Mouse (Mus musculus) megakaryocyte, embryonic 14.5 days (primary cell): ENCODE results near the gene Vmn1r38. TPM values are rescaled to one million over a fixed set of nuclear protein-coding genes. Genes with fewer than 3 reads are reported as not detected.
"Not testable (repeated sequence)": the region's sequence is repeated elsewhere in the genome, so short reads cannot be mapped to it uniquely, and the experiment has no call there.

Source experiments
- H3K27me3 ChIP-seq: replicated peaks from 2 replicates; pipeline ENCODE3; 2012; ENCODE audit warnings: inconsistent platforms
- H3K36me3 ChIP-seq: replicated peaks from 2 replicates; pipeline ENCODE3; 2012; ENCODE audit warnings: low read length, inconsistent platforms, mixed read lengths
- H3K4me1 ChIP-seq: 2 replicates; pipeline ENCODE4 v1.6.1; 2012; ENCODE audit warnings: inconsistent platforms
- H3K4me3 ChIP-seq: replicated peaks from 2 replicates; pipeline ENCODE3; 2012; ENCODE audit warnings: moderate library complexity, mild to moderate bottlenecking, inconsistent platforms
- H3K9me3 ChIP-seq: 2 replicates; pipeline ENCODE4 v1.6.1; 2012; ENCODE audit warnings: inconsistent platforms
- FLI1 ChIP-seq: IDR thresholded peaks from 2 replicates; pipeline ENCODE4 v1.6.1; 2012; ENCODE audit warnings: low read length, inconsistent platforms, mixed read lengths
- GATA1 ChIP-seq: IDR thresholded peaks from 3 replicates; pipeline ENCODE4 v1.6.1; 2012; ENCODE audit warnings: mixed read lengths, low read length, inconsistent platforms, borderline replicate concordance
- polyA plus RNA-seq: library from polyadenylated mRNA; stranded (reverse); fragments of >175 nt; gene quantifications from 2 replicates; pipeline ENCODE4 v1.2.3, GENCODE M21; 2012; ENCODE audit warnings: low replicate concordance; ENCODE audit not compliant: insufficient read depth

The Vmn1r38 gene
- polyA plus RNA-seq: not detected in 2 replicates

DNA sequence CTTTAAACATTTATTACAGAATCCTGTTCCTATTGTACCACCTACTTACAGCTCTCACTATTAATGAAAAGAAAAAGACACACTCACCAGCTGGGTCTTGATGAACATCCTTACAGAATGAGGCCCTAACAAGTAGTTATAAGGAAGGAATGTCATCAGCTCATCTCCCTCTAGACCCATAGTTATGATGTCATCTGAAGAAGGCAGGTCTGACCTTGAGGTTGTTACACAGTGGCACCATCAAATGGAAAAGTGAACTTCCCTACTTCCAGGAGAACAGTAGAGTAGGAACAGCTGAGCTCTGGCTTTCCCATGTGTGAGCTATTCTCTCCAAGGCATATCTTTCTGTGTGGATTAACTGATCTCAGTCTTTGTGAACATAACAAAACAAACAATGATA lies at the start of gene Vmn1r38:
Gene Vmn1r38, minus strand, starts transcription at position 101 of the 400 bp plus-strand sequence.
- H3K4me1 ChIP-seq, H3K27me3 ChIP-seq, H3K9me3 ChIP-seq: not testable (repeated sequence)

DNA sequence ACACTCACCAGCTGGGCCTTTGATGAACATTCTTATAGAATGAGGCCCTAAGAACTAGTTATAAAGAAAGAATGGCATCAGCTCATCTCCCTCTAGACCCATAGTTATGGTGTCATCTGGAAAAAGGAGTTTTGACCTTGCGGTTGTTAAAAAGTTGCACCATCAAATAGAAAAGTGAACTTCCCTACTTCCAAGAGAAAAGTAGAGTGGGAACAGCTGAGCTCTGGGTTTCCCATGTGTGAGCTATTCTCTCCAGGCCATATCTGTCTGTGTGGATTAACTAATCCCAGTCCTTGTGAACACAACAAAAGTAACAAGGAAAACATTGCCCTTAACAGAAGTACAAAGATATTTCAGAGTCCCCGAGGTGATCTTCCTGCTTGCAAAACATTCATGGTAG lies 28.1 kb upstream of the Vmn1r38 start, which contains the start of gene Vmn1r39:
Gene Vmn1r39, minus strand, starts transcription at position 101 of the 400 bp plus-strand sequence.
- Histone ChIP-seq H3K27me3 (no peaks in the 10 kb centered on the region), H3K4me3 (no peak within 1 kb of the TSS), H3K36me3 (no peaks in the 10 kb centered on the region), H3K4me1 (no peaks in the 10 kb centered on the region), H3K9me3 (no peaks in the 10 kb centered on the region)
- TF ChIP-seq FLI1 (no peak), GATA1 (no peak)

More for the DNA sequence above, at the start of gene Vmn1r38:
- H3K36me3 ChIP-seq, H3K4me3 ChIP-seq: not testable (repeated sequence)

DNA sequence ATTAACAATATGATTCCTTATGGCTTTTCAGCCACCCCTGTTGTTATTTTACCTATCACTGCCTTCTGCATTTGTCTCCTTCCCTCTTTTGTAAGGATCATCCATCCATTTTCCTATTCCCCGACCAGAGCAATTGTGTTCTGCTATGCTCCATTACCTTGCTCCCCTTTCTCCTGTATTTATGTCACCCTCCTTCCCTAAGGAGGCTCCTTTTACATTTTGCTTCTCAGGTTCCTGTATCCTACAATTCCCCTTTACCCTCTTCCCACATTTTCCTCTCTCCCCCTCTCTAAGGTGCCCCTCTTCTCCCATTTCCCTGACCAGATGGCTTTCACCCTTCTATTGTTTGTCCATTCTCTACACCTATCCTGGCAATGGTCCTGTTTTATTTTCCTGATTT lies 23.9 kb upstream of the Vmn1r38 start:
- Histone ChIP-seq H3K9me3 (no peaks in the 10 kb centered on the region), H3K4me1 (no peaks in the 10 kb centered on the region), H3K4me3 (no peak overlapping the region), H3K36me3 (no peaks in the 10 kb centered on the region), H3K27me3 (no peaks in the 10 kb centered on the region)
- TF ChIP-seq FLI1: no peak
- no peak for TF ChIP-seq GATA1

DNA sequence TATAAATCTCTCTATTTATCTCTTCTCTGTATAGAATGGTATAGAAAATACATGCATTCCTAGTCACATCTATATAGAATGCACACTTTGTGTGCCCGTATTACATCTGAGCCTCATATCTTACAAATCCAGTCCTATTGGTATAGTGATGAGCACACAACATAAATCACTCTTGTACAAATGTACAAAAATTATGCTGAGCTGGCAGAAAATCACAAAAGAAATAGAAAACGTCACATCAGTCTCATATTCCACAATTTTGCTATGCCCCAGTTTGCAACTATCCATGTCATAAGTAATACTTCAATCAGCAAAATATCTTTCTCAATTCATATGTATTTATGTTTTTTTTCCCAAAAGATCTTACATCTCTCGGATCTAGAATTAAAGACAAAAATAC lies 23.3 kb upstream of the Vmn1r38 start:
- Histone ChIP-seq H3K4me1 (no peaks in the 10 kb centered on the region), H3K27me3 (no peaks in the 10 kb centered on the region)
- TF ChIP-seq GATA1 (no peak), FLI1 (no peak)

DNA sequence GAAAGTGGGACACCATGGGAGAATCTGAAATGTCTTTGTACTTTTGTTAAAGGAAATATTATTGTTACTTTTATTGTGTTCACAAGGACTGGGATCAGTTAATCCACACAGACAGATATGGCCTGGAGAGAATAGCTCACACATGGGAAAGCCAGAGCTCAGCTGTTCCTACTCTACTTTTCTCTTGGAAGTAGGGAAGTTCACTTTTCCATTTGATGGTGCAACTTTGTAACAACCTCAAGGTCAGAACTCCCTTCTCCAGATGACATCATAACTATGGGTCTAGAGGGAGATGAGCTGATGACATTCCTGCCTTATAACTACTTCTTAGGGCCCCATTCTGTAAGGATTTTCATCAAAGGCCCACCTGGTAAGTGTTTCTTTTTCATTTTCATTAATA lies 53.3 kb downstream of the Vmn1r38 start, which contains the start of gene Vmn1r37:
Gene Vmn1r37, plus strand, starts transcription at position 301 of the 400 bp plus-strand sequence.
- not testable (repeated sequence) for H3K36me3 ChIP-seq, H3K4me3 ChIP-seq, H3K4me1 ChIP-seq, H3K27me3 ChIP-seq, H3K9me3 ChIP-seq

More for the DNA sequence above, 23.3 kb upstream of the Vmn1r38 start:
- Histone ChIP-seq H3K36me3 (no peaks in the 10 kb centered on the region), H3K9me3 (no peaks in the 10 kb centered on the region), H3K4me3 (no peak overlapping the region)

Other genes starting within 250 kb of the Vmn1r38 start
- gene Mad2l1, start 247.2 kb downstream of the Vmn1r38 start, polyA plus RNA-seq: 1.1 TPM in 1 of 2 replicates, not detected in the other
- not detected in 2 replicates for gene Vmn1r32, start 222.5 kb downstream of the Vmn1r38 start, polyA plus RNA-seq
- gene Vmn1r33, start 164.3 kb downstream of the Vmn1r38 start, polyA plus RNA-seq: not detected in 2 replicates
- gene Vmn1r34, start 138.7 kb downstream of the Vmn1r38 start, polyA plus RNA-seq: not detected in 2 replicates
- gene Vmn1r35, start 96.7 kb downstream of the Vmn1r38 start, polyA plus RNA-seq: not detected in 2 replicates
- not detected in 2 replicates for gene Vmn1r36, start 63.5 kb downstream of the Vmn1r38 start, polyA plus RNA-seq
- gene Vmn1r37, start 53.2 kb downstream of the Vmn1r38 start, polyA plus RNA-seq: not detected in 2 replicates
- not detected in 2 replicates for gene Vmn1r39, start 28.0 kb upstream of the Vmn1r38 start, polyA plus RNA-seq
- 6.0 and 24.2 TPM in 2 replicates for gene Gng12, start 113.8 kb upstream of the Vmn1r38 start, polyA plus RNA-seq